Mouse (Mus musculus) thymus, postnatal 0 days (tissue): ENCODE measurements at regions not wholly inside any gene's neighbourhood (a gene's known extent, or its start where the extent isn't known, plus 50 kb on each side); places are given as distances from the start of the nearest gene placed in this dataset.
A peak's percentile ranks its signal among the peaks of the same experiment; 100 is the strongest.

ENCODE experiments used
- DNase-seq: peaks from one replicate; pipeline ENCODE4 v3.0.0-alpha.2; 2015; ENCODE audit warnings: low spot score

GRCm38 (mm10) chr8:116837991-116838390, 83.3 kb downstream of the Cmc2 start:
- DNase-seq = no peak

GRCm38 (mm10) chr8:116832181-116832580, 89.1 kb downstream of the Cmc2 start:
- no peak for DNase-seq

- DNase-seq = no peak
Measured at GRCm38 (mm10) chr8:116829631-116830030, 91.6 kb downstream of the Cmc2 start.

- DNase-seq = no peak
Measured at GRCm38 (mm10) chr8:116828220-116828619, 93.0 kb downstream of the Cmc2 start.

- no peak for DNase-seq
Measured at GRCm38 (mm10) chr8:116827141-116827540, 94.1 kb downstream of the Cmc2 start.

GRCm38 (mm10) chr8:116814118-116814851, 81.5 kb upstream of the Cdyl2 start:
- no peak for DNase-seq

- DNase-seq = no peak
Measured at GRCm38 (mm10) chr8:116801313-116801712, 68.5 kb upstream of the Cdyl2 start.

GRCm38 (mm10) chr8:116800636-116801035, 67.8 kb upstream of the Cdyl2 start:
- no peak for DNase-seq

GRCm38 (mm10) chr8:116798981-116799380, 66.2 kb upstream of the Cdyl2 start:
- DNase-seq = peak; percentile 3

GRCm38 (mm10) chr8:116795713-116796112, 62.9 kb upstream of the Cdyl2 start:
- DNase-seq = no peak

- no peak for DNase-seq
Measured at GRCm38 (mm10) chr8:116793107-116793506, 60.3 kb upstream of the Cdyl2 start.

GRCm38 (mm10) chr8:116790294-116790693, 57.5 kb upstream of the Cdyl2 start:
- DNase-seq = no peak
